Mouse (Mus musculus) heart, embryonic 10.5 days (tissue): Measurements from ENCODE around the gene Rtp2. TPM values are rescaled to one million over a fixed set of nuclear protein-coding genes. Genes with fewer than 3 reads are reported as not detected.

Experiments
- DNase-seq: peaks from one replicate; pipeline ENCODE4 v3.0.0-alpha.2; 2017; ENCODE audit warnings: low spot score
- H3K27ac ChIP-seq: fragments of 300-500 bp; sonication (generic); 2 replicates; pipeline ENCODE4 v1.5.1; 2016; ENCODE audit warnings: mild to moderate bottlenecking
- H3K27me3 ChIP-seq: fragments of 300-500 bp; sonication (generic); 2 replicates; pipeline ENCODE4 v1.6.1; 2016; ENCODE audit warnings: mild to moderate bottlenecking; ENCODE audit not compliant: poor library complexity, insufficient read depth, severe bottlenecking
- H3K36me3 ChIP-seq: fragments of 300-500 bp; sonication (generic); 2 replicates; pipeline ENCODE4 v1.6.1; 2016; ENCODE audit warnings: mild to moderate bottlenecking, moderate library complexity
- H3K4me1 ChIP-seq: fragments of 300-500 bp; sonication (generic); 2 replicates; pipeline ENCODE4 v1.6.1; 2016; ENCODE audit warnings: mild to moderate bottlenecking
- H3K4me3 ChIP-seq: fragments of 300-500 bp; sonication (generic); 2 replicates; pipeline ENCODE4 v1.5.1; 2016; ENCODE audit warnings: mild to moderate bottlenecking, moderate library complexity
- H3K9me3 ChIP-seq: fragments of 300-500 bp; sonication (generic); 2 replicates; pipeline ENCODE4 v1.6.1; 2016; ENCODE audit warnings: mild to moderate bottlenecking, moderate library complexity
- WGBS: fragments of 180-500 bp; shearing (Covaris S2); methylation state at CpG from one replicate; pipeline ENCODE4 v1.1.7; 2016; 5-methylcytosine and 5-hydroxymethylcytosine counted together
- polyA plus RNA-seq: library from polyadenylated mRNA; unstranded; fragments of >200 nt; fragmentation: Nextera tagmentation; extraction: Ambion mirVana; gene quantifications from 2 replicates; pipeline ENCODE4 v1.2.1, GENCODE M21; 2016

The Rtp2 gene
- not detected in 2 replicates for polyA plus RNA-seq

DNA sequence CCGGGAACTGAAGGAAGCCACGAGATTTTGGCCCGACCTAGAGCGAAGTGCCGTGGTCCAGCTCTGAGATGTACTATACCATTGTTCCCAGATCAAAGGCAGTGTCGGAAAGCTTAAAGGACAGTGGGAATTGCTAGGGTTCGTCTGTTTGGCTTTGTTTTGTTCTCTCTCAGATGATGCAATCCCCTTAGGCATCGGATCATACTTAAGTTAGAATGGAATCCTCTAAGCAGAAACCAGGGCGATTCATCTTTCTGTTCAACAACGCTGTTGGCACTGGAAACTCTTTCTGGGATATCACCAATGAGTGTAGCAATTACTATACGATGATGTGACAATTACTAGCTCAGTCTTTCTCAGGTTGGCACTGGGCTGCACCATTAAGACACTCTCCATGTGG lies at the start of gene Rtp2:
Gene Rtp2 (minus strand): TSS at position 101 of the 400 bp plus-strand sequence.
- Histone ChIP-seq H3K4me3 (peak within 1 kb of the TSS; percentile 29; the same call in 1 of the 2 replicates), H3K36me3 (no peaks in the 10 kb centered on the region), H3K9me3 (no peaks in the 10 kb centered on the region), H3K27me3 (no peaks in the 10 kb centered on the region), H3K4me1 (peaks cover 4% of the 10 kb centered on the region; the same call in 1 of the 2 replicates), H3K27ac (no peak within 1 kb of the TSS)
- DNase-seq = no peak
- WGBS = 84% methylated on average over 11 of the region's 11 CpGs

DNA sequence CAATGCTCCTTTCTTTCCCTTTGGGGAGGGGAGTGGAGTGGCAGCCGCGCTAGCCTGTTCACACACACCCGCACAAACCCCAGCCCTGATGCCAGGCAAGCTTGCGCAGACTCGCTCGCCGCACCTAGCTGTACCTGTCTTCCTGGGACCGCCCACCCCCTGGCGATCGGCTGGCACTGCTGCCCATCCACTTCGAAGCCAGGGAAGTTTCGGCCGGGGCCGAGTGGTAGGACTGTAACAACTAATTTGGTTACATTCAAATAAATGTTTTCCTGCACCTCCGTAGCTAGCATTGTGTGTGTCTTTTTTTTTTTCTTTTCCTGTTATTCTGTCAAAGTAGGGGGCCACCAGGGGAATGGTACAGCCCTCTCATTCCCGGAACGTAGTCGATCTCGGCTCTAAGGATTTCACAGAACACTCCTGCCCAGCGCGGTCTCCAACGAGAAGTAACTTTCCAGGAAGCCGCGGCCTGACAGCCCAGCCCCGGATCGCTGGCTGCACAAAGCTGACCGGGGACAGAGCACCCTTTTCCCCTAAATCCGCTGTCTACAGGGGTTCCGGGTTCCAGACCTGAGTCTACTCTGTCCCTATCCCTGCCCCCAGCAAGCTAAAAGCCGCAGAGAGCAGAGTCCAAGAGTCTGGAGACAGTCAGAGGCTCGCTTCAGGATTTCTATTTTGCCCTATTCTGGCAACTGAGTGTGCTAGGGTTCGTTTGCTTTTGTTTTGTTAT lies 49.0 kb upstream of the Rtp2 start:
- no peak for DNase-seq
- Histone ChIP-seq H3K4me3 (peak overlapping the region; percentile 67), H3K27ac (peak overlapping the region; percentile 64; the same call in 1 of the 2 replicates), H3K27me3 (peaks cover 25% of the 10 kb centered on the region), H3K9me3 (no peaks in the 10 kb centered on the region), H3K4me1 (peaks cover 37% of the 10 kb centered on the region), H3K36me3 (no peaks in the 10 kb centered on the region)
- WGBS = 2% methylated on average over 32 of the region's 32 CpGs

DNA sequence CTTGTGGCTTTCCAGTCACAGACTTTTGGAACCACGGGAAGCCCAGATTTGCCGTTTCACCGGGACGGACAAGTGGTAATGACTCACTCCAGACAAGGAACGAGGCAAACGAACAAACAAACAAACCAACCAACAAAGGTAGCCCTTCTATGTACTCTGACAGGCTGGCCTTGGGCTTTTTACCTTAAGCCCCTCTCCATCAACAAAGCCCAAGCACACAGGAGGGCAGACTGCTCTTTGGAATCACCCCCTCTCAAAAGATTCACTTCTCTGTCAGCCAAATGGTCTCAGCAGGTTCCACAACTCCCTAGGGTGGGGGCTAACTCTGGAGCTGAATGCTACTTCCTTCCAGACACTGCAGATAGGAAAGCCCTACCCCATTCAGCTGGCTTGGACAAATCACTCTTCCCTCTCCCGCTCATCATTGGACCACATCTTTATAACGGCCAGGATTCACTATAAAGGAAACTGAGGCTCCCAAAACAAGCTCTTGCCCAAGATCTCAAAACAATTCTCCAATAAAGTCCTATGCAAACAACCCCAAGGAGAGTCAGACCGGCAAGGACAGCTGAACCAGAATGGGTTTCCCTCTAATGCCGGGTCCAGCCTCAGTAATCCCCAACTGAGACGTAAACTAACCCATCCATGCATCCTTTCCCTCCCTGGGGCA lies 48.1 kb upstream of the Rtp2 start:
- 7% methylated on average over 11 of the region's 11 CpGs for WGBS
- Histone ChIP-seq H3K27me3 (peaks cover 25% of the 10 kb centered on the region), H3K9me3 (no peaks in the 10 kb centered on the region), H3K36me3 (no peaks in the 10 kb centered on the region), H3K27ac (no peak overlapping the region), H3K4me1 (peaks cover 30% of the 10 kb centered on the region), H3K4me3 (peak overlapping the region; percentile 67)
- DNase-seq = no peak

DNA sequence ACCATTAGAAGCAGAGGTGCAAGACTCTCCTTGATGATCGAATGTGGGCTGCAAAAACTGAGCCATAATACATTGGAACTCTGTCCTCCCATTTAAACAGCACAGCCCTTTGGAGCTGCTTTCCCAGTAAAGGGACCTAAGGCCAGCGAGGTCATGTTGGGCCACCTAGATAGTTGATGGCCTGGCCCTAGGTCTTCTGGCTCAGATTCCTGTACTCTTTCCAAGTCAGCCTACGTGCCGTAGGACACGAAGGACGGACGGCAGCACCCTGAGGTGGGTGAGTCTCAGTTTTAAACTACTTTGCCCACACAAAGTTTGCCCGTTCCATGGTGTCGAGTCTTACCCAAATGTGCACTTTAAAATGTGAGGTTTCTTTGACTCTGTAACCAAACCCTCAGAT lies 47.3 kb upstream of the Rtp2 start:
- peaks cover 25% of the 10 kb centered on the region for H3K27me3 ChIP-seq
- peaks cover 24% of the 10 kb centered on the region for H3K4me1 ChIP-seq
- H3K36me3 ChIP-seq = no peaks in the 10 kb centered on the region
- WGBS = 83% methylated on average over 9 of the region's 9 CpGs
- H3K27ac ChIP-seq = no peak overlapping the region
- H3K9me3 ChIP-seq = no peaks in the 10 kb centered on the region
- H3K4me3 ChIP-seq = no peak overlapping the region
- no peak for DNase-seq

DNA sequence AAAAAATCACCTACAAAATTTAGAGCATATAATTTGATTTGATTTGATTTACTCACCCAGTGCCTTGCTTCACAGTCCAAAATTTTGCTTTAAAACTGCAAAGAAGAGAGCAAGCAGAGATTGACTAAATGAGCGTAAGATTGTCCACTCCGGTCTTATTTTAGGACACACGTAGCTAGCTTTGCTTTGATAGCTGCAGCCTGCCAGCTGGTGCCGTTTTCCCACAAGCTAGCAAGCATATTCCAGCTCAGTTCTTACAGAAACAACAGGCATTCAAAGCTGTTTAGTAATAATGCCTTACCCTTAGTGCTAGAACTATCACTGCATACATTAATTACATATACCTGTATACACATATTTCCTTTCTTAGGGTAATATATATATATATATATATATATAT lies 46.3 kb upstream of the Rtp2 start:
- no peak overlapping the region for H3K4me3 ChIP-seq
- H3K27ac ChIP-seq = no peak overlapping the region
- WGBS = 87% methylated on average over 4 of the region's 4 CpGs
- peaks cover 25% of the 10 kb centered on the region for H3K27me3 ChIP-seq
- H3K4me1 ChIP-seq = peaks cover 24% of the 10 kb centered on the region
- DNase-seq = no peak
- no peaks in the 10 kb centered on the region for H3K36me3 ChIP-seq
- no peaks in the 10 kb centered on the region for H3K9me3 ChIP-seq

DNA sequence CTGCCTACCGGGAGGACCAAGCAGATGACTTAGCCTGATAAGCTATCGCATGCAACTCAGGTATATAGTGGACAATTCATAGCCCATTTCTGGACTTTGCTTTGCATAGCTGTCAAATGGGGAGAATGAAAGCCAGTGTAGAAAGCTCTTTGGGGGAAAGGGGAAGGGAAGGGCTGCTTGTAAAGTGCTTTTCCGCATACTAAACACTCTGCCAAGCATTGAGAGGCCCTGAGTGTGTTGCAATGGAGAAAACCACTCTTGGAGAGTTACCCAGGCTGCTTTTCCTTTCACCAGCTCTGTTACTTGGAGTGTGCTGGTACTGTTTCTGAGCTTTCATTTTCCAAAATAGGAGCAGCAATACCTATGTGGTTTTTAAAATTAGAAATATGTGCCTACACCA lies 45.5 kb upstream of the Rtp2 start:
- 78% methylated on average over 3 of the region's 3 CpGs for WGBS
- no peak overlapping the region for H3K27ac ChIP-seq
- no peaks in the 10 kb centered on the region for H3K36me3 ChIP-seq
- peaks cover 28% of the 10 kb centered on the region for H3K4me1 ChIP-seq
- H3K27me3 ChIP-seq = peaks cover 25% of the 10 kb centered on the region
- H3K9me3 ChIP-seq = no peaks in the 10 kb centered on the region
- H3K4me3 ChIP-seq = no peak overlapping the region
- DNase-seq = no peak

DNA sequence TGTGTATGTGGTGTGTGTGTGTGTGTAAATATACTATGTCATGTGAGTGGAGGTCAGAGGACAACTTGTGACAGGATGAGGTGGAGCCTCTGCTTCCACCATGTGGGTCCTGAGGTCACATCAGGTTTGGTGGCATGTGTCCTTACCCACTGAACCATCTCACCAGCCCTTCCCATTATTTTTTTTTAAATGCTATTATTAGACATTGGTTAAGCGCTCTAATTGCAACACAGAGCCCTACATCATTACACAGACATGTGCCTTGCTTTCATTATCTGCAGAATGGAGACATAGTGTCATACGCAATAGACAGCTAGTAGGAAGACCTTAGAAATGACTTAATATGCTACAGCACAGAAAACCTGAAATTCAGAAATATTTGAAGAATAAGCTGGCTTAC lies 44.0 kb upstream of the Rtp2 start:
- H3K9me3 ChIP-seq = no peaks in the 10 kb centered on the region
- no peak overlapping the region for H3K4me3 ChIP-seq
- H3K4me1 ChIP-seq = peaks cover 35% of the 10 kb centered on the region
- 83% methylated on average over 2 of the region's 2 CpGs for WGBS
- H3K36me3 ChIP-seq = no peaks in the 10 kb centered on the region
- peaks cover 18% of the 10 kb centered on the region for H3K27me3 ChIP-seq
- DNase-seq = no peak
- no peak overlapping the region for H3K27ac ChIP-seq

DNA sequence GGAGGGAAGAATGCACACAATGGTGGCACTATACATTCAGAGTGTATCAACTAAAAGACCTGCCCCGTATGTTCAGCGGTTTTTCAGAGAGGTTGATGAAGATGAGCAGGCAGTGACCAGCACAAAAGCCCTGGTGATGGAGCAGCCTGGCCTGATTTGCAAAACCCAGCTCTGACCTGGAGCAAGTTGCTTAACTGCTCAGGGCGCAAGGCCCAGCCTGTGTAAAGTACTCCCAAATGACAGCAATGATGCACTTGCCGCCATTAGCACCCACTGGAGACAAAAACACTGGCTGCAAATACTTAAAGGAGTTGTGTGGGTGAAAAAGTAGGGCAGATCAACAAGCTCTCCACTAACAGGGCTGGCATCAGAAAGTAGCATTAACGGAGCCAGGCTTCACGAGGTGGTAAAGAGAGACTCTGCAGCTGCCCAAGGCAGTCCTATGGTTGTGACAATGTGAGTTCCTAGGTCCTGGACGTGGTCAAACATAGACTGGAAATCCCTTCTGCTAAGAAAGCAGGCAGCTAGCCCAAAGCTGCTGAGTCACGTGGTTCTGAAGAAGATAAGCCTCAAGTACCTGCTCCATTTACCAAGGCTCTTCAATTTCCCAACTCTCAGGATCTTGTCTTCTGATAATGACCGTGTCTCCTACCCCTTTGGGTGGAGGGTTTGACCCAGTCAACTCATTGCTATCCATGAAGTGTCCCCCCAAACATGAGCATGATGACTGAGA lies 41.6 kb upstream of the Rtp2 start:
- H3K27me3 ChIP-seq = no peaks in the 10 kb centered on the region
- DNase-seq = no peak
- H3K27ac ChIP-seq = no peak overlapping the region
- no peaks in the 10 kb centered on the region for H3K36me3 ChIP-seq
- 70% methylated on average over 9 of the region's 9 CpGs for WGBS
- H3K9me3 ChIP-seq = no peaks in the 10 kb centered on the region
- no peak overlapping the region for H3K4me3 ChIP-seq
- H3K4me1 ChIP-seq = peaks cover 33% of the 10 kb centered on the region

DNA sequence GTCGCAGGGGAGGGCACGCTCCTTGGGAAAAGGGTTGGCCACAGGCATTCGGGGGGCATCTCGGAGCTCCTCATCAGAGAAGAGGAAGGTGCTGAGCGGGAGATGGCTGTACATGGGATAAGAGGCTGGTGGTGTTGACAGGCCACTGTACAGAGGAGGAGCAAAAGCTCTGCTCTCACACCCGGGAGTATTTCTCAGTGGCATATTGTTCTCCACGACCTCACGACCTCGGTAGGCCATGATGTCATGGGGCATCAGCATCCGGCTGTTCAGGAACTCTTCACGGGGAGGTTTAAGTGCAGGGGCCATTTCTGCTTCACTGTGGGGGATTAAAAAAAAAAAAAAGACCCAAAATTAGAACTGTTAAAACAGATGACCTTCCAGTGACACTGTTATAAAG lies 40.7 kb upstream of the Rtp2 start:
- H3K36me3 ChIP-seq = no peaks in the 10 kb centered on the region
- H3K4me3 ChIP-seq = no peak overlapping the region
- no peak for DNase-seq
- H3K27ac ChIP-seq = no peak overlapping the region
- 45% methylated on average over 11 of the region's 11 CpGs for WGBS
- peaks cover 33% of the 10 kb centered on the region for H3K4me1 ChIP-seq
- no peaks in the 10 kb centered on the region for H3K27me3 ChIP-seq
- no peaks in the 10 kb centered on the region for H3K9me3 ChIP-seq

DNA sequence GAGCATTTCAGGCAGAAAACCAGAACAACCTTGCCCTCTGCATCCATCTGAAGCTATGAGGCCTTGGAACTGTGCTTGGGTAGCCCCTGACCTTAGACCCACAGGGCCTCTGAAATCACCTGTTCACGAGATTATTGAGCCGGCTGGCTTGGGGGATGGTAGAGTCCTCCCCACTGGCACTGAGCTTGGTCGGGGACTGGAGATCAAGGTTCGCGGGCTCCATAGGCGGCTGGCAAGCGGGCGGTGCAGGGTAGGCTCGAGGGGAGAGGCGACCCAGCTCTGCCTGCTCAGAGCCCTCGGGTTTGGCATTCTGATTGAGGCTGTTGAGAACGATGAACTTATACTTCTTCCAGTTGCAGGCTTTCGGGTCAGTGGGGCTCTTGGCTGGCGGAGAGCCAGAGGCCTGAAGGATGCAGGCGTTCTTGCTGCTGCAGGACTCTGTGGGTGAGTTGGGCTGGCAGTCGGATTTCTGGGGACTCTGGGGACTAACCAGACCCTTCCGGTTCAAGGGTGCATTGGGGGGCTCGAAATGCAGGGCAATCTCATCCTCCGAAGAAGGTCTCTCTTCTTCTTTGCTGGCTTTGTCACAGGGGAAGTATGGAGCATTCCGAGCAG lies 40.0 kb upstream of the Rtp2 start:
- WGBS = 74% methylated on average over 20 of the region's 20 CpGs
- peak overlapping the region; percentile 25; the same call in 1 of the 2 replicates for H3K27ac ChIP-seq
- no peaks in the 10 kb centered on the region for H3K9me3 ChIP-seq
- no peaks in the 10 kb centered on the region for H3K36me3 ChIP-seq
- H3K4me1 ChIP-seq = peaks cover 33% of the 10 kb centered on the region
- no peak for DNase-seq
- H3K4me3 ChIP-seq = no peak overlapping the region
- no peaks in the 10 kb centered on the region for H3K27me3 ChIP-seq

DNA sequence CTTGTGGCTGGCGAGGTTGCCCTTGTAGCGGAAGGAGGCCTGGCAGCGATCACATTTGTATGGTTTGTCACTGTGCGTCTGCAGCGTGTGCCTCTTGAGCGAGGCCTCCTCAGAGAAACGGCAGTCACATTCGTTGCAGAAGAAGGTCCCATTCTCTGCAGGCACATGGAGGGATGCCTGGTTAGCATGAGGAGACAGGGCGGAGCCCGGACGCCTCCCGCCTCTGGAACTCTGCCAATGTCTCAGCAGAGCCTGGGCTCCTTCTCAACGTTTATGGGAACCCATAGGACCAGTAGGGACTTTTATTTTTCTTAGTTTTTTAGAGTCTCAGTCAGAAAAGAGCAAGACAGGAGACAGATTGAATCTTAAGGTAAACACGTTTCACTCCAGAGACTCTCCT lies 37.7 kb upstream of the Rtp2 start:
- Histone ChIP-seq H3K4me1 (peaks cover 33% of the 10 kb centered on the region), H3K36me3 (no peaks in the 10 kb centered on the region), H3K27ac (no peak overlapping the region), H3K27me3 (no peaks in the 10 kb centered on the region), H3K4me3 (no peak overlapping the region), H3K9me3 (no peaks in the 10 kb centered on the region)
- WGBS = 77% methylated on average over 14 of the region's 14 CpGs
- no peak for DNase-seq

DNA sequence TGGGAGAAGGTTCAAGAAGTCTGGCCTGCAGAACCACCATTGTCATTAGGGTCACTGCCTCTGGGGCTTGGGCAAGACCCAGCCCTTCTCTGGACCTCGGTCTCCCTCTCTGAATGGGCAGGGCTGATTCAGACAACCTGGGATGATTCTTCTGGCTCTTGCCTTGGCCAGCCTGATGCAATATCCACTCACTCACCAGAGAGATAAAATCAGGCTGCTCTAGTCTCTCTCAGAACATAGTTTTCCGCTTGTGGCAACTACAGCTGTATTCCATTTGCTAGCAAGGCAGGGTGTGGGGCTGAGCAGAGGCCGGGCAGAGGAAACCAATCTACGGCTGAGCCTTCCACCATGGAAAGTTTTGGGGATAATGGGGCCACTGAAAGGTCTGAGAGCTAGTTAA lies 36.7 kb upstream of the Rtp2 start:
- 60% methylated on average over 4 of the region's 4 CpGs for WGBS
- Histone ChIP-seq H3K27me3 (no peaks in the 10 kb centered on the region), H3K9me3 (no peaks in the 10 kb centered on the region), H3K36me3 (no peaks in the 10 kb centered on the region), H3K4me3 (no peak overlapping the region), H3K27ac (no peak overlapping the region), H3K4me1 (peaks cover 34% of the 10 kb centered on the region)
- DNase-seq = no peak

DNA sequence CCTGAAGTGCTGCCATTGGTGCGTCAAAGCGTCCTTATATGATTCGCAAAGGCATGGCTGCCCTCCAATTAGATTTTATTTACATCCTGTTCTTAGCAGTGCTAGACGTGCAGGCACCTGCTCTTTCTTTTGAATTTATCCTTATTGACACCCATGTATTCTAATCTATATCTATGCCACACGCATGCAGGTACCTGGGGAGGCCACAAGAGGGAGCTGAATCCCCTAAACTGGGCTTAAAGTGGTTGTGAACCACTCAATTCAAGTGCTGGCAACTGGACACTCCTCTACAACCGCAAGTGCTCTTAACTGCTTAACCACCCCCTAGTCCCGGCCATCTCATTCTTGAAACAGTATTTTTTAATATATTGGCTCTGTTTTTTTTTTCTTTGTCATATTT lies 35.1 kb upstream of the Rtp2 start:
- no peaks in the 10 kb centered on the region for H3K36me3 ChIP-seq
- H3K27me3 ChIP-seq = no peaks in the 10 kb centered on the region
- WGBS = 77% methylated on average over 7 of the region's 7 CpGs
- DNase-seq = peak; percentile 60
- peaks cover 19% of the 10 kb centered on the region for H3K4me1 ChIP-seq
- no peaks in the 10 kb centered on the region for H3K9me3 ChIP-seq
- no peak overlapping the region for H3K4me3 ChIP-seq
- no peak overlapping the region for H3K27ac ChIP-seq
